Mouse (Mus musculus): ENCODE results near the gene Cldn7.

Gene Cldn7

DNA sequence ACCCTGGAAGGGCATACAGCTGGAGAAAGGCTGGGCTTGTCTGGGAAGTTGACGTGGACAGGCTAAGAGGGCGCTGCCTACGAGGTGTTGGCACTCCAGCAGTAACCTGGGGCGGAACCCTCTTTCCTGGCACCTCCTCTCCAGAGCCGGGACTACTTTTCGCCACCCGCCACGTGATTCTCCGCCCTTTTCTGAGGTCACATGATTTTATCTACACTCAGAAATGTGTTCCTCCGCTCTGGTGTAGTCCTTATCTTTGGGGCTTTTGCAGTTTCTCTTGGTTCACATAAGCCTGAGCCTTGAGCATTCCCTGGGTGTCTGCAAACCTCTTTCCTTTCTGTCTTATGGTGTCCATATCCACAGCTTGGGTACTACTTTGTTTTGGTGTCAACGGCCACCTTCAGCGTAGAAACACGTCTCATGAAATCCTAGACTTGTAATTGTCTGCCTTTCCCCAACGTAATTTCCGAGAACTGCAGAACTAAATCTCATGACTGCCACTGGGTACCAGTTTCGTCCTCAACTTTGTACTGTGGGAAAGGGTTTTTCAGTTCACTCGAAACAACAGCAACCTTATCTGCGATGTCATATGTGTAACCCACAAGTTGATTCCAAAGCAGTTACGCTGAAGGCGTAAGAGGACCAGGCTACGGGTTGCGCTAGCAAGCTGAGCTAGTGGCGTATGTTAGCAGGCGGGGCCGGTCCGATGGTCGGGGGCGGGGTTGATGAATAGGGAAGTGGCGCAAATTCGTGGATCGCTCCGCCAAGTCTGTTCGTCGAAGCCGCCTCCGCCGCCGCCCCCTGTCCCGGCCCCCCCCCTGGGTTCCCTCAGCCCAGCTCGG, 26.5 kb downstream of the Cldn7 start, which contains the start of gene Gabarap:
Gene Gabarap, plus strand, starts transcription at position 294 of the 842 bp plus-strand sequence.
- DNase-seq (ENCODE audit: low read depth, low spot score) = peak; percentile 93

DNA sequence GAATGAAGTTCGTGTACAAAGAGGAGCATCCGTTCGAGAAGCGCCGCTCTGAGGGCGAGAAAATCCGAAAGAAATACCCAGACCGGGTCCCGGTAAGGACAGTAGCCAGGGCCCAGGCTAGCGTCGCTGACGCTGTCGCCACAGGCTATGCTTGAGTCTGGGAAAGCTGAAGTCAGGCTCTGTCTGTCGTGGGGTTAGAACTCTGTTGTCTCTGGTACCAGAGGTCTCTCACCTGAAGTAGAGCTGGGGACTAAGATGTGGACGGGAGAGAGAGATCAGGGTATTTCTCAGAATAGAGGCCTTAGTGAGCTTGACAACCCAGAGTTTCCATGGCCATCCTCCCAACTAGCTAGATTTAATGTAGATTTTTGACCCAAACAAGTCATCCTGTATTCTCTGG, 27.1 kb downstream of the Cldn7 start:
- DNase-seq (ENCODE audit: low read depth, low spot score) = no peak

DNA sequence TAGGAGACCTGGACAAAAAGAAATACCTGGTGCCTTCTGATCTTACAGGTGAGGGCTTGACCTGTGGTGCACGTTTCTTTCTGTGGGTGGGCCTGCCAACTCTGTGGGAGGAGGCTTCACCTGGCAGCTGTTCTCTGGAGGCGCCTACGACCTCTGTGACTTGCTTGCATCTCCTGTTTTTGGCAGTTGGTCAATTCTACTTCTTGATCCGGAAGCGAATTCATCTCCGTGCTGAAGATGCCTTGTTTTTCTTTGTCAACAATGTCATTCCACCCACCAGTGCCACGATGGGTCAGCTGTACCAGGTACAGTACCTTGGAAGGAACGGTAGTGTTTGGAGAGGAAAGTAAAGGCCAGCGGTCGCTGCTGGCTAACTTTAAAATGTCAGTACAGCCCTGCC, 27.8 kb downstream of the Cldn7 start:
- DNase-seq (ENCODE audit: low read depth, low spot score) = no peak

DNA sequence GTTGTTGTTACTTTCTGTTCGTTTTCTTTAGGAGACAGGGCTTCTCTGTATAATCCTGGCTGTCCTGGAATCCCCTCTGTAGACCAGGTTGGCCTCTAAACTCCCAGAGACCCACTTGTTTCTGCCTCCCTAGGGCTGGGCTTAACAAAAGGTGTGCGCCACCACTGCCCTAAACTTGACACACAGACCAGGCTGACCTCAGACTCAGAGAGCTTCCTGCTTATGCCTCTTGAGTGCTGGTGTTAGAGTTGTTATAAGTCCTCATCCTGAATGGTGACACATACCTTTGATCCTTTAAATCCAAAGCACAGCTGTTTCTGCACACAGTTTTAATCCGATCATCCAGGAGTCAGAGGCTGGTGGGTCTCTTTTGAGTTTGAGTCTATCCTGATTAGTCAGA, 28.4 kb downstream of the Cldn7 start:
- DNase-seq (ENCODE audit: low read depth, low spot score) = no peak

DNA sequence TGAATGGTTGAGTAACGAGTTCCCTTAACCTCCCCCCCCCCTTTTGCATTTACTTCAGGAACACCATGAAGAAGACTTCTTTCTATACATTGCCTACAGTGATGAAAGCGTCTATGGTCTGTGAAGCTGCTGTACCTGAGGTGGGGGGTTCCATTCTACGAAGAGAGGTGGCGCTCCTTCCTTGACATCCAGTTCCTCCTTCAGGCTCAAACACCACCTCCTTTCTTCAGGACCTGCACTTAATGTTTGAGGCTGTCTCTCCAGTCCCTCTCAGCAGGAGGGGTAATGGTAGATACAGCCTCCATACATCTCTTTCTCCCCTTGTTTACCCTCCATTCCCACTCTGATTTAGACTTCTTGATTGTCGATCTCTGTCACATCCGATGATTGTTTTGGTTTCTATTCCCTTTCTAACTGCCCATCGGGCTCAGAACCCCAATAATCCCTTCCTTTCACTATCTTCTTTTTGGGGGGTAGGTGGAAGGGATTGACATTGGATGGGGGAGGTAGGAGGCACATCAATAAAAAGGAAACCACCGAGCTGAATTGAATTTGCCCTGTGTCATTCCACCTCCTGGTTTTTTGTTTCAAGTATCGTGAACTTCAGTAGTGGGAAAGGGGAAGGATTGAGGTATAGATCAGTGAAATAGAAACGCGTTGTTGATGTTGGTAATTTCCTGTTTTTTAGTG, 30.0 kb downstream of the Cldn7 start:
- no peak for DNase-seq (ENCODE audit: low read depth, low spot score)

DNA sequence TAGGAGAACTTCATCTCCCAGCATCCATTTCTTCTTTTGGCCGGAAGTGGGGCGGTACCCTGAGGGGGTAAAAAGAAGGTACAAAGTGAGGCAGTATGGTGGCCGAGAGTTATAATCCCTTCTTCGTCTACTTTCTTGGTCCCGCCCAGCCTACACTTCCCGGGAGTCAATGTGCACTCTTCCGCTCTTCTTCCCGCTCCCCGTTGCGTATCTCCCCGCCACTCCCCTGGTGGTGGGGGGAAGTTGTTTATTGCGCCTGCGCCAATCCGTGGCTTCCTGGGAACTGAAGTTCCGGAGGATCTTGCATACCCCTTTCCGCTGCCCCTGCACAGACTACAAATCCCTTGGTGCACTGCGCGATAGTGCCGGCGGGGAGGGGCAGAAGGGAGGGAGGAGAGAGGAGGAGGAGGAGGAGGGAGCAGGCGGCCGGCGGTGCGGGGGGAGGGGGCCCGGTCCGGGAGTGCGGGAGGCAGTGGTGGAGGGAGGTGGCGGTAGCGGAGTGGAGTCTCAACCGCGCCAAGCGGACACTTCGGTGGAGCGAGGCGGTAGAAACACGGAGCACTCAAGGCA, 30.9 kb downstream of the Cldn7 start, which contains the start of gene Phf23:
Gene Phf23, plus strand, starts transcription at position 387 of the 570 bp plus-strand sequence.
- DNase-seq (ENCODE audit: low read depth, low spot score) = peak; percentile 99

DNA sequence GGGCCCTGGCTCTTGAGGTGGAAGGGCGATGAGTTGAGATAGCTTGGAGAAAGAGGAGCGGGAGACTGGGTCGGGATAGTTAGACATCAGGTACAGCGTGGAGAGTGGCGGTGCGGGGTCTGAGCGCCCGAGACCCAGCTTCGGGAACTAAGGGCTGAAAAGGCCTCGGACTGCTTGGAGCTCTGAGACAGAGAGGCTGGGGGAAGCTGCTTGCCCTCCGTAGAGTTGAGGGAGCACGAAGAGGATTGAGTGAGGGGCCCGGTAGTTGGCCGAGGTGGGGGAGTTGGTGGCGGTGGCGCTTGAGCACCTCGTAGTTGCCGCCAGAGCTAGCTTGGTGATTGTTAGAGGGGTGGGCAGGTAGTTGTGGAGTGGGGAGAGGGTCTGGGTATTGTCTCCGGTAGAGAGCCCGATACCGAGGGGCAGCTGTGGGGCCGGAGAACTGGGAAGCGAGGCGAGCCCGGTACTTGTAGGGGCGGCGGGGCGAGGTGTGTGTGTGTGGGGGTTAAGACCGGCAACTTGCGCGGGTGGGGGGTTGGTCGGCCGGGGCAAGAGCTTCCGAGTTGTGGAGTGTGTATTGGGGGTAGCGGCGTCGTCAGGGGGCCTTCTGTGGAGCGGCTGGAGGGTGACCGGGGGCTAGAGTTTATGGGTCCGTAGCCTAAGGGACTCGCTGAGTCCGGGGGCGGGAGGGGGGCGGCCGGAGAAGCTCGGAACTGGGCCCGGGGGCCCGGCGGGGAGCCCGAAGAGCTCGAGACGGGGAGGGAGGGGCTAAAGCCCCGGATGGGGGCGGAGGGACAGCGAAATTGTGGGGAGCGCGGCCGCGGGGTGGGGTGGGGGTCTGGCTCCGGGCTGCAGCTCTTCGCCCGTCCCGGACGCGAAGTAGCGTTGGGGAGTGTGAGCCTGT, 31.8 kb downstream of the Cldn7 start:
- DNase-seq (ENCODE audit: low read depth, low spot score) = no peak

DNA sequence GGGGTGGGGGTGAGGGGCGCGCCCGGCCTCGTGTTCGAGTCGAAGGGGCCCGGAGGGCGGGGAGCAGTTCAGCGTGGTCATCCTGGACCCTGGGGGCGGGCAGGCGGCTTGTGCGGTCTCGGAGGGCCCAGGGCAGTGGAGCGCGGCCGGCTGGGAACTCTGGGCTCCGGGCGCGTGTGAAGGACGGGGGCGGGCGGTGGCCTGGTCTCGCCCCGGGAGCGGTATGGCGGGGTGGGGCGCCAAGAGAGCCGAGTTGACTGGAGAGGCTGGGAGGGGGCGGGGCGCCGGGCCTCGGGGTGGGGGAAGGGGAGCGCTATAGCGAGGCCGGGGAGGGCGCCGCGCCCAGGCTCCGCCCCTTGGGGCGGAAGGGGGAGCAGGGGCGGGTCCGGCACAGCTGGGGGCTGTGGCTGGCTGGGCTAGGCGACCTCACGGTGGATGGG, 32.5 kb downstream of the Cldn7 start:
- DNase-seq (ENCODE audit: low read depth, low spot score) = peak; percentile 81

DNA sequence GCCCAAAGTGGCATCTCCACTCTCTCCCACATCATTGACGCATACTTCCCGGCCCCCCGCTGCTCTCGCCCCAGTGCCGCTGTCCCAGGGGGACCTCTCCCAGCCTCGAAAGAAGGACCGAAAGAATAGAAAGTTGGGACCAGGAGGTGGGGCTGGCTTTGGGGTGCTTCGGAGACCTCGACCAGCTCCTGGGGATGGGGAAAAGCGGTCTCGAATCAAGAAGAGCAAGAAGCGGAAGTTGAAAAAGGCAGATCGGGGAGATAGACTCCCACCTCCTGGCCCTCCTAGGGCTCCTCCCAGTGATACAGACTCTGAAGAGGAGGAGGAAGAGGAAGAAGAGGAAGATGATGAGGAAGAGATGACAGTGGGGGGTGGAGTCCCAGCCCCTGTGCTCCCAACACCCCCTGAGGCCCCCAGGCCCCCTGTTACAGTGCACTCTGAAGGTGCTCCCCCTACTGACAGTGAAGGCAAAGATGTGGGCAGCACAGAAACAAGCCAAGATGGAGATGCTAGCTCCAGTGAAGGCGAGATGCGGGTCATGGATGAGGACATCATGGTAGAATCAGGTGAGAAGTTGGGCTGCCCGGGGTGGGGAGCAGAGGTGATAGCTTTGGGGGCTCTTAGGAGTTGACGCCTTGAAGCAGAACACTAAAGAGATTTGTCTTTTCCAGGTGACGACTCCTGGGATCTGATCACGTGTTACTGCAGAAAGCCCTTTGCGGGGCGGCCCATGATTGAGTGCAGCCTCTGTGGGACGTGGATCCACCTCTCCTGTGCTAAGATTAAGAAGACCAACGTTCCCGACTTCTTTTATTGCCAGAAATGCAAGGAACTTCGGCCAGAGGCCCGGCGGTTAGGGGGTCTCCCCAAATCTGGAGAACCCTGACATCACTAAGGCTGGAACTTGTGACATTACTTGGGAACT, 34.2 kb downstream of the Cldn7 start:
- no peak for DNase-seq (ENCODE audit: low read depth, low spot score)

DNA sequence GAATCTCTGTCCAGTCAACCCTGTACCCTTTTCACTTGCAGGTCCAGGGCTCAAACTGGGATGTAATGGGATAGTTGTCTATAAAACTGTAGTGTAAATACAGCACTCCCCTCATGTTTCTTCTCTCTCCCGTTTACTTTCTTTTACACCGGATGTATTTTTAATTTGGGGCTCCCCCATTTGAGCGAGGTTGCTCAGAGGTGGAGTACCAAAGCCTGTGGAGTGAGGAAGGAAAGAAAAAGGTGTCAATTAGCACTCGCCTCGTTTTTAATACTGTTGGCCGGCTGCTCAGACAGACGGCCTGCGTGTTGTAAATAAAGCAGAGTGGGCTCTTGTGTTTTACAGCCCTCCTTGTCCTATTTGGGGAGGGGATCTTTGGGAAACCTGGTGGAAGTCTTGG, 35.1 kb downstream of the Cldn7 start:
- no peak for DNase-seq (ENCODE audit: low read depth, low spot score)

DNA sequence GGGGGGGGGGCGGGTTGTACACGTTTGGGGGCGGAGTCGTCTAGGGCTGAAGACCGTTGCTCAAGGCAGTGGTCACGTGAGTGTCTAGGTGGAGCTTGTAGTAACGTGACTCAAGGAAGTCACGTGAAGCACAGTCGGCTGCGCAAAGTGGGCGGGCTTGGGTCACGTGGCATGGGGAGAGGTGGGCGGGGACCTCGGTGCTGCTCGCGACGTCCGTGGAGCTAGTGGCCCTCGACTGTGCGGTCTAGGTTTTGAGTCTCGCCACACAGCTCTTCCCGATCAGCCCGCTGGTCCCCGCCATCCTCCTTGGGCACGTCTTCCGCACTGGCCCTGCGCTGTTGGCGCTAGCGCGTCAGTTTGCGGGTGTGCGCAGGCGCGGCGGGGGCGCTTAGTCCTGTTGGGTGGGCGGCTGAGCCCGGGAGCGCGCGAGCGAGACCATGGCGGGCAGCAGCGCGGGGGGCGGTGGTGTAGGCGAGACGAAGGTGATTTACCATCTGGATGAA, 35.9 kb downstream of the Cldn7 start, which contains the start of gene Dvl2:
Gene Dvl2, plus strand, starts transcription at position 200 of the 503 bp plus-strand sequence.
- peak; percentile 98 for DNase-seq (ENCODE audit: low read depth, low spot score)

DNA sequence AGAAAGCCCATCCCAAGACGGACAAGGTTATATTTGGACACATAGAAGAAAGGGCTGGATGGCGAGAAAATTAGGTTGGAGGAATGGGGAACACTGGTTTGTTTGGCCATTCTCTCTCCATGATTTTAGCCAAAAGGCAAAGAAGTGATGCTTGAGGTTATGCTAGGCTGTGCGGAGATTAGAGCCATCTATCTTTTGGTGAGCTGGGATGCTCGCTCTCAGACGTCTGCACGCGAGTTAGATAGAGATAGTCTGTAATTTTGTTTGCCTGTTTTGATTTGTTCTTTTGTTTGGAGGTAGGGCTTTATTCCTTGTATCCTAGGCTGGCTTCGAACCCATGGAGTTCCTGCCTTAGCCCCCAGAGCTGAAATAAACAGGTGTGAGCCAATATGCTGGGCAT, 36.6 kb downstream of the Cldn7 start:
- no peak for DNase-seq (ENCODE audit: low read depth, low spot score)

DNA sequence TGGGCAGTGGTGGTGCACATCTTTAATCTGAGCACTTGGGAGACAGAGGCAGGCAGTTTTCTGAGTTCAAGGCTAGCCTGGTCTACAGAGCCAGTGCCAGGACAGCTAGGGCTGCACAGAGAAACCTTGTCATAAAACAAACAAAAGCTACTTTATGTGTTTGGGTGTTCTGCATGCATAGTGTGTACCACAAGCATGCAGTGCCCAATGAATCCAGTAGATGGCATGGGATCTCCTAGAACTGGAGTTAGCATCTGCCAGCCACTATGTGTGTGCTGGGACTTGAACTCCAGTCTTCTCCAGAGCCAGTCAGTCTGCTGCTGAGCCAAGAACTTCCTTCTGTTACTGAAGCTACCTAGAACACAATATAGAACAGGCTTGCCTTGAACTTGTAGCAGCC, 37.3 kb downstream of the Cldn7 start:
- peak; percentile 52 for DNase-seq (ENCODE audit: low read depth, low spot score)

DNA sequence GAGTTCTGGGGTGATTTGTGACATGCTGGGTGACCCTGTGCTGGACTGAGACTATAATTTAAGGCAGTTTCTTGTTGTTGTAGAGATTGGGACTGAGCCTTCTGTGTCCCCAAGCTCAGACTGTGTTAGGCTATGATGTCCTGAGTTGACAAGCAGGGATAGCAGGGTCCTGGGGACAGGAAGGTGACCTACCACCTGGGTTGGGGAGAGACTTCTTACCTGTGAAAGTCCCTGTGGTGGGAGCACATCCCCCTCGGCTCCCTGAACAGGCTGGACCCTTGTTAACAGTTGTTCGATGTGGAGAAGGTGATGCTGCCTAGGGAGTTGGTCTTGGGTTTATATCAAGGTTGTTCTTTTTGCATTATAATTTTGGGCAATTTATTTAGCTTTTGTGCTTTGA, 37.9 kb downstream of the Cldn7 start:
- DNase-seq (ENCODE audit: low read depth, low spot score) = no peak

DNA sequence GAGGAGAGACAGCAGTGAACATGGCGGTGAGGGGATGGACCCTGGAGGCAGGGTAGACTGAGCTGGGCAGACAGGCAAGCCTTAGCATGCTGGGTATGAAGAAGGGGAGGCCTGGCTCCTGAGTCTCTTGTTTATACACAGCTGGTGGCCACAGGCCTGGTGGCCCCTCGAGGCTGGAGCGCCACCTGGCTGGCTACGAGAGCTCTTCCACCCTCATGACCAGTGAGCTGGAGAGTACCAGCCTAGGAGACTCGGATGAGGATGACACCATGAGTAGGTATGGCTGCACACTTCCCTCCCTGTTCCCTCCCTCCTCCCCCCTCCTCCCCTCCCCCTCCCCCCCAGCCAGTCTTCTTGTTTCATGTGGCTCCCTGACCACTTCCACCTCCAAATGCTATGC, 40.9 kb downstream of the Cldn7 start:
- peak; percentile 40 for DNase-seq (ENCODE audit: low read depth, low spot score)

DNA sequence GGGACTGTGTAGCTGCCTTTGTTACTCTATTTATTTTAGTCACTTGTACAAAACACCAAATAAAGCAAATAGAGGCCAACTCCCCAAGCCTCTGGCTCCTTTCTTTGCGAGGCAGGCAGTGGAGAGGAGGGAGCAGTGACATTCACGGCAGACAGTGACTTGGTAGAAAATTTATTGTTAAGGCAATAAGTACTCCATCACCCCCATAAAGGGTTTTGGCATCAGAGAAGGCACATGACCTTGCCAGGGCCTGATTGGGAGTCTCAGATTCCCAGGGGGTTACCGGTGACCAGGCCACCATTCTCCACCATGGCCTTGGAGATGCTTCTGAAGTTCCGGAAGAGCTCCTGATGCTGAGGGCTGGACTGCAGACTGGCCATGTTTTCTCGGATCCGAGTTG, 45.5 kb downstream of the Cldn7 start:
- DNase-seq (ENCODE audit: low read depth, low spot score) = no peak

DNA sequence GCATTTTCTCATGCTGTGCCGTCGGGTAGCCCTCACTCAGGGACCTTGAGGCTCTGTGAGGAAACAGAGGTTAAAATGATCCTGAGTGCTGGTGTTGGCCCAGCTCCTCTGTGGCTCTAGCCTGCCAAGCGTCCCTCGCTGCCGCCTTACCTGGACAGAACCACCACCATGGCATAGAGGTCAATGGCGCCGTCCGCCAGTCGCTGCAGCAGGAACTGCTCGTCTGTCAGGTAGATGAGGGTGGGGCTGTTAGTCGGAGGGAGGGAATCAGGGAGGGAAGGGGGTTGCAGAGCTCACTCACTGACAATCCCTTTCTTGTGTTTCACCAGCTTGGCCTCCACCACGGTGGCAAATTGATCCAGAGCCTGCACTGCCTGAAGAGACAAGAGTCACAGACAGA, 46.0 kb downstream of the Cldn7 start:
- DNase-seq (ENCODE audit: low read depth, low spot score) = no peak

DNA sequence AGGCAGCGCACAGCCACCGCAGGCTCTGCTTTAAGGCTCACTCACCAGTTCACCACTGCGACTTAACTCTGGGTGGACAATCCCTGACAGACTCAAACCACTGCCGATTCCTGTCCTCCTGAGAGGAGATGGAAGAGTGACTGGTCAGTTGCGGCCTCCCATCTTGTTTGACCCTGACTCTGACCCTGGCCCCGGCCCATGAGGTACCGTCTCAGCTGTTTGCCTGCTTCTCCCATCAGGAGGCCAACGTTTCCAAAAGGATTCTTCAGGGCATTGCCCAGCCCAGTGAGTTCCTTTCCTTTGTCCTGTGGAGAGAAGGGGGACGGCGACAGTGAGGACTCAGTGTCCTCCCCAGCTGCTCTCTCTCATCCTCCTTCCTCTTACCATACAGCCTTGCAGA, 46.4 kb downstream of the Cldn7 start:
- no peak for DNase-seq (ENCODE audit: low read depth, low spot score)

DNA sequence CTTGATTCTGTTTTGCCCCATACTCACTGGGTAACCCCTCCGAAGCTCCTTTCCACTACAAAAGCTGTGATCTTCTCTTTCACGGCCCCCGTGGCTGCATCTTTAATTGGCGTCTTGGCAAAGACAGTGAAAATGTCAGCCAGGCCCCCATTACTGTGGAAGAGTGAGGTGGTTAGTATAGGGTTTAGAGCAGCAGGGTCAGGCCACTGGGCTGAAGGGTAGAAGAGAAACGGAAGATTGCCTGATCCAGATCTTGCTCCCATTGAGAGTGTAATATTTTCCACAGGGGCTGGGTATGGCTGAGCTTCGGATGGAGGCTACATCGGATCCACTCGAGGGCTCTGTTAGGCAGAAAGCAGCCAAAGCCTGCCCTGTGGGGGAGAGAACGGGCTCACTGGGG, 48.4 kb downstream of the Cldn7 start:
- no peak for DNase-seq (ENCODE audit: low read depth, low spot score)

DNA sequence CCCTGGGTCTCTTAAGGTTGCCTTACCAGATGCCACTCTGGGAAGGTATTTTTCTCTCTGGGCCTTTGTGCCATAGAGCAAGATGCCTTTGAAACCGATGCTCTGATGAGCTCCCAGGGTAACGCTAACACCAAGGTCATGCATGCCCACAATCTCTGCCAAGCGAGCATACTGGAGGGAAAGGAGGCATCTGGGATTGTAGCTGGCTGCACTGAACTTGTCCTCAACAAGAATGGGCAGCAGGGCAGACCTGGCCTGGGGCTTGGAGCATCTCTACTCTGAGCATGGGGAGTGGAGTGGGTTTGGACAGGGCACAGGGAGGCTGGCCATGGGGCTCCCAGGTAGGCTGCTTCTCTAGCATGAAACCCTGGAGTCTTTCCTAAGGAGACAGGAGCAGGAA, 48.8 kb downstream of the Cldn7 start:
- no peak for DNase-seq (ENCODE audit: low read depth, low spot score)
